Mouse (Mus musculus) liver, embryonic 11.5 days (tissue): ENCODE data around the gene Brd2. TPM values are rescaled to one million over a fixed set of nuclear protein-coding genes. Genes with fewer than 3 reads are reported as not detected.

Experiments
- ATAC-seq: fragments of 200-750 bp; cut with Nextera tagmentation; replicated peaks from 2 replicates; pipeline ENCODE4 v1.8.0; 2017; ENCODE audit warnings: moderate number of reproducible peaks, mild to moderate bottlenecking, moderate TSS enrichment, moderate library complexity; ENCODE audit not compliant: low FRiP score
- DNase-seq: peaks from one replicate; pipeline ENCODE4 v3.0.0-alpha.2; 2017; ENCODE audit warnings: low spot score
- H3K27ac ChIP-seq: fragments of 300-500 bp; sonication (generic); 2 replicates; pipeline ENCODE4 v1.5.1; 2014; ENCODE audit warnings: mild to moderate bottlenecking, low read depth, low read length, control low read depth
- H3K27me3 ChIP-seq: fragments of 300-500 bp; sonication (generic); replicated peaks from 2 replicates; pipeline ENCODE4 v1.6.1; 2014; ENCODE audit warnings: low read length, mixed read lengths; ENCODE audit not compliant: control insufficient read depth, insufficient read depth
- H3K36me3 ChIP-seq: fragments of 300-500 bp; sonication (generic); 2 replicates; pipeline ENCODE4 v1.6.1; 2014; ENCODE audit warnings: mild to moderate bottlenecking, low read length, moderate library complexity, mixed read lengths; ENCODE audit not compliant: control insufficient read depth, insufficient read depth
- H3K4me1 ChIP-seq: fragments of 300-500 bp; sonication (generic); replicated peaks from 2 replicates; pipeline ENCODE4 v1.6.1; 2014; ENCODE audit warnings: low read length, mixed read lengths; ENCODE audit not compliant: control insufficient read depth, insufficient read depth
- H3K4me2 ChIP-seq: fragments of 300-500 bp; sonication (generic); 2 replicates; pipeline ENCODE4 v1.6.1; 2014; ENCODE audit warnings: mild to moderate bottlenecking, control low read depth, moderate library complexity
- H3K4me3 ChIP-seq: fragments of 300-500 bp; sonication (generic); 2 replicates; pipeline ENCODE4 v1.5.1; 2014; ENCODE audit warnings: low read depth, low read length, control low read depth
- H3K9ac ChIP-seq: fragments of 300-500 bp; sonication (generic); 2 replicates; pipeline ENCODE4 v1.6.1; 2014; ENCODE audit warnings: low read depth, low read length, control low read depth
- H3K9me3 ChIP-seq: fragments of 300-500 bp; sonication (generic); 2 replicates; pipeline ENCODE4 v1.6.1; 2016; ENCODE audit warnings: low read length, inconsistent platforms, mixed read lengths; ENCODE audit not compliant: control insufficient read depth
- WGBS: fragments of 180-500 bp; shearing (Covaris S2); extraction: QIAGEN DNeasy Blood & Tissue Kit; methylation state at CpG from one replicate; pipeline ENCODE4 v1.1.7; 2014; 5-methylcytosine and 5-hydroxymethylcytosine counted together
- polyA plus RNA-seq: library from polyadenylated mRNA; unstranded; fragments of >200 nt; fragmentation: Nextera tagmentation; extraction: Ambion mirVana; gene quantifications from 2 replicates; pipeline ENCODE4 v1.2.1, GENCODE M21; 2014

Gene Brd2
- polyA plus RNA-seq = 86.1 and 90.8 TPM in 2 replicates

DNA sequence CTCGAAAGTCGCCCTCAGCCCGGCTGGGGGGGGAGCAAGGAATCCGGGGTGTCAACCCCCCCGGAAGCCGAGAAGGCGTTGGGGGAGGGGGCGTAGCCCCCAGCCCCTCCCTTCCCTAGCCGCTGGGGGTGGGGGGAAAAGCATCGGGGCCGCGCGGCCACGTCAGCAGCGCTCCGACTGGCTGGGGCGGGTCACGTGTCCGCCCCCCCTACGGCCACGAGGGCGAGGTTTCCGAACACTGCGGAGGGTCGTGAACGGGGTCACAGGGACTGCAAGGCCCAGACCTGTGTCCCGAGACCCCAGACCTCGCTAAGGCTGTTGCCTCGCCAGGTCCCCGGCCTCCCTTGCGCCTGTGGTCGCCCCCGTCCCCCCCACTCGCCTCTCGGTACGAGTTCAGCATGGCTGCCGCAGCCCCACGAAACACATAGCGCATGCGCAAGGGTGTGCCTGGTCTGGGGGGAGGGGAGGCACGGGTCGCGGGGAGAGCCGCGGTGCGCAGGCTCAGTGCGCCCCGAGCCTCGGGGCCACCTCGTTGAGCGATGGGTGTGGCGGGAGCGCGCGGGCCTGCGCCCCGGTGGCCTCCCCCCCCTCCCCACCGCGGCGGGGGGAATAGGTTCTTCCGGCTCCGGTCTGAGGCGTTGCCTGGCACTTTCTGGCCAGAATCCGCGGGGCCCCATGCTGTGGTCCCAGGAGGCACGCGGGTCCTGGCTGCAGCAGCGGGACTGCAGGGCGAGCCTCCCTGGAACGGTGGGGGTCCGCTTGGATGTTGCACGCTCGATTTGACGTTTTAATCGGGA, at the start of gene Brd2:
TSS of gene Brd2 (minus strand) at position 447 of the 797 bp plus-strand sequence.
- Histone ChIP-seq H3K9me3 (no peaks in the 10 kb centered on the region), H3K27me3 (no peaks in the 10 kb centered on the region), H3K4me1 (peaks cover 24% of the 10 kb centered on the region), H3K9ac (peak within 1 kb of the TSS; percentile 96), H3K36me3 (peaks cover 16% of the 10 kb centered on the region), H3K27ac (peak within 1 kb of the TSS; percentile 100), H3K4me3 (peak within 1 kb of the TSS; percentile 100), H3K4me2 (peak within 1 kb of the TSS; percentile 97)
- under 1% methylated on average over 71 of the region's 75 CpGs for WGBS
- DNase-seq (peak; percentile 99), ATAC-seq (peak; percentile 70)

DNA sequence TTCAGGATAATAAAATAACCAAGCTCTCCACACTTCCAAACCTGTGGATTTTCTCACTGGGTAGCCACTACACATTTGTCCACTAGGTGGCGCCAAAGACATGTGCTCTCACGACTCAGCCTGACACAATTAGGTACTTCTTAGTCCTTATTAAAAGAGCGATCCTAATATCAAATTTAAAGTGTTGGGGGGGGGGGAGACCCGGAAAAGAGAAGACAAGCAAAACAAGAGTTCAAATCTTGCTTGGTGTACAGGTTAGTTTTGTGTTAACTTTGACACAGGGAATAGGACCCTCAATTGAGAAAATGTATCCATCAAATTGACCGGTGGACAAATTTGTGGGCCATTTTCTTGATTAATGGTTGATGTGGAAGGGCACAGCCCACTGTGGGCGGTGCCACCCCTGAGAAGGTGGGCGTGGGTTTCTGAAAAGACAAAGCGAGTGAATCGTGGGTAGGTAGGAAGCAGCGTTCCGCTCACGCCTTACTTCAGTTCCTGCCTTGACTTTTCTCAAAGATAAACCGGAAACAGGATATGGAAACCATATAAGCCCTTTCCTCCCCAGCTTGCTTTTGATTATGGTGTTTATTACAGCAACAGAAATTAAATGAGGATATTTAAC, 48.6 kb upstream of the Brd2 start:
- ATAC-seq (no peak), DNase-seq (peak; percentile 60)
- Histone ChIP-seq H3K27ac (no peak overlapping the region), H3K27me3 (no peaks in the 10 kb centered on the region; the same call in 1 of the 2 replicates), H3K9ac (no peak overlapping the region), H3K4me1 (no peaks in the 10 kb centered on the region), H3K9me3 (peaks cover 4% of the 10 kb centered on the region; the same call in 1 of the 2 replicates), H3K4me3 (no peak overlapping the region), H3K4me2 (peak overlapping the region; percentile 0; the same call in 1 of the 2 replicates), H3K36me3 (no peaks in the 10 kb centered on the region)
- WGBS = 26% methylated on average over 13 of the region's 13 CpGs

DNA sequence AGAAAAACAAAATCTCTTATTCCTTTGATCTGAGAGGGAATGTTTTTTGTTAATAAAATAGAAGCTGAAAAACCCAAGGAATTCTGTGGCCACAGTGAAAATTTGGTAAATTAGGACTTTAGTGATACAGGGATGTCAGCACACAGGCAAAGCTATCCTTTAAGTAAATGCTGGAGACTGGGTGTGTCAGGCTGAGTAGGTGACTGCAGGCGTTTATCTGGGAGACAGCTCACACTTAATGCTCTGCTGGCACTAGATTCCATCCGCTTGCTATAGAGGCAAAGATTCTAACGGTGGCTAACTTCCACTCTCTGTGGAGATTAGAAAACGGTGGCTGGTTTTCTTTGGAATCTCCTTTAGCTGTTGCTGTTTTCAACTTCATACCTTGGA, 48.0 kb upstream of the Brd2 start:
- no peaks in the 10 kb centered on the region for H3K4me1 ChIP-seq
- H3K9me3 ChIP-seq = peaks cover 4% of the 10 kb centered on the region; the same call in 1 of the 2 replicates
- no peak overlapping the region for H3K4me3 ChIP-seq
- no peak overlapping the region for H3K4me2 ChIP-seq
- WGBS = 19% methylated on average over 4 of the region's 4 CpGs
- no peak overlapping the region for H3K27ac ChIP-seq
- ATAC-seq (no peak), DNase-seq (no peak)
- no peaks in the 10 kb centered on the region for H3K36me3 ChIP-seq
- no peak overlapping the region for H3K9ac ChIP-seq
- H3K27me3 ChIP-seq = no peaks in the 10 kb centered on the region; the same call in 1 of the 2 replicates

DNA sequence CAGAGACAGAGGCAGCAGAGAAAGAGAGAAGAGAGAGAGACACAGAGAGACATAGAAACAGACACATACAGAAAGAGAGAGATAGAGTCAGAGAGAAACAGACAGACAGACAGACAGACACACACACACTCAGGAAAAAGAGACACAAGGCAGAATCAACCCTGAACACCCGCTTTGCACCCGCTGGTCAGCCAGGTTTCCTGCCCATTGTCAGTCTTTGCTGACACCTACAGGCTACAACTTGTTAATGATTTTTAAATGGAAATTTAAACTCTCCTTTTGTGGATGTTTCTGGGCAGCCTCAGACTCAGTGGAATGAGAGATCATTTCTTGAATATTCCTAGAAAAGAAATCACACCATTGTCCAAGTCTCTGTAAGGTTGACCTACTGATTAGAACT, 46.8 kb upstream of the Brd2 start:
- no peak overlapping the region for H3K27ac ChIP-seq
- peaks cover 4% of the 10 kb centered on the region; the same call in 1 of the 2 replicates for H3K9me3 ChIP-seq
- no peak overlapping the region for H3K4me2 ChIP-seq
- H3K4me1 ChIP-seq = no peaks in the 10 kb centered on the region
- H3K4me3 ChIP-seq = no peak overlapping the region
- no peaks in the 10 kb centered on the region for H3K36me3 ChIP-seq
- H3K9ac ChIP-seq = no peak overlapping the region
- no peaks in the 10 kb centered on the region; the same call in 1 of the 2 replicates for H3K27me3 ChIP-seq
- DNase-seq (no peak), ATAC-seq (no peak)
- 3% methylated on average over 2 of the region's 2 CpGs for WGBS

DNA sequence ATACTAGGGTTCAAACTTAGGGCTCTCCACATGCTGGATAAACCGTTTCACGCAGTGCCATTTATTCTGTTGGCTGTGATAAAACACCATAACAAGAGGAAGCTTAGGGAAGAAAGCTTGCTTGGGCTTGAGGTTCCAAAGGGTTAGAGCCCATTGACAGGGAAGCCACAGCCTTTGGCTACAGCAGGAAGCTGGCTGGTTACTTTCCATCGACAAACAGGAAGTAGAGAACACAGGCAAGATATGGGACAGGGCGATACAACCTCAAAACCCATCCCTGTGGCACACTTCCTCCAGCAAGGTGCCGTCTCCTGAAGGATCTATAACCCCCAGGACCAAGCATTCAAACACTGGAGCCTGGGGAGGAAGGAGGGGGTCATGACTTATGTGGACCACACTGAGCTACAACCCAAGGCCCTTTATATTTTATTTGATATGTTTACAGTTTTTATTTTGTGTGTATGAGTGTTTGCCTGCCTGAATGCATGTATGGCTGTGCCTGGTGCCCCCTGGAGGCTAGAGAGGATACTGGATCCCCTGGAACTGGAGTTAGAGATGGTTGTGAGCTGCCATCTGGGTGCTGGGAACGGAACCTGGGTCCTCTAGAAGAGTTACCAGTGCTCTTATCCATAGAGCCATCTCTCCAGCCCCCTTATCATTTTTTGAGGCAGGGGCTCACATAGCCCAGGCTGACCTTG, 42.7 kb upstream of the Brd2 start:
- no peaks in the 10 kb centered on the region for H3K27me3 ChIP-seq
- no peak for DNase-seq
- H3K4me3 ChIP-seq = no peak overlapping the region
- ATAC-seq = no peak
- 49% methylated on average over 6 of the region's 6 CpGs for WGBS
- H3K9me3 ChIP-seq = no peaks in the 10 kb centered on the region
- no peaks in the 10 kb centered on the region for H3K4me1 ChIP-seq
- H3K4me2 ChIP-seq = no peak overlapping the region
- H3K9ac ChIP-seq = no peak overlapping the region
- no peak overlapping the region for H3K27ac ChIP-seq
- no peaks in the 10 kb centered on the region for H3K36me3 ChIP-seq

DNA sequence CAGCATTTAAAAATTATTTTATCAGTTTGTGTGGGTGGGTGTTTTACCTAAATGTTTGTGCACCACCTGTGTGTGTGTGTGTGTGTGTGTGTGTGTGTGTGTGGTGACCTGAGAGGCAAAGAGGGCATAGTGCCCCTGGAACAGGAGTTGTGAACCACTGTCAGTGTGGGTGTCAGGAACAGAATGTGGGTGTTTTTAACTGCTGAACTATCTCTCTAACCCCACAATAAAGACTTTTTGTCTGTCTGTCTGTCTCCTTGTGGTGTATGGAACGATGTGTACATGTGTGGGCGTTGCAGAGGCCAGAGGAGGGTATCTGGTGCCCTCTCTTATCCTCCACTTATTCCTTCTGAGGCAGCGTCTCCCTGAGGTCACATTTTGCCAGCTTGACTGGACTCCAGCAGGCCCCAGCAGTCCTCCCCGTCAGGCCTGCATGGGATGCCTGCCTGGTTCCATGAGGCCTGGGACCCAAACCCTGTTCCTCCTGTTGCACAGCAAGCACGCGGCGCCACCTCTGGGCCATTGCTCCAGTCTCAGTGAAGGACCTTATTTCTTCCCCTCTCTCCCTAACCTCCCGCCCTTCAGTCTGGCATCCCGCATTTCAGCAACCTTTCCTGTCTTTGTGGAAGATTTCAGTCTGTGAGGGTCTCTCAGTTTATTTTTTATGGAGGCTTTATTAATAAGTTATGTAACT, 41.9 kb upstream of the Brd2 start:
- Histone ChIP-seq H3K4me1 (no peaks in the 10 kb centered on the region), H3K4me3 (no peak overlapping the region), H3K9me3 (no peaks in the 10 kb centered on the region), H3K4me2 (no peak overlapping the region), H3K27ac (no peak overlapping the region; the same call in 1 of the 2 replicates), H3K9ac (no peak overlapping the region), H3K36me3 (no peaks in the 10 kb centered on the region), H3K27me3 (no peaks in the 10 kb centered on the region)
- DNase-seq = no peak
- ATAC-seq = no peak
- 46% methylated on average over 9 of the region's 9 CpGs for WGBS

DNA sequence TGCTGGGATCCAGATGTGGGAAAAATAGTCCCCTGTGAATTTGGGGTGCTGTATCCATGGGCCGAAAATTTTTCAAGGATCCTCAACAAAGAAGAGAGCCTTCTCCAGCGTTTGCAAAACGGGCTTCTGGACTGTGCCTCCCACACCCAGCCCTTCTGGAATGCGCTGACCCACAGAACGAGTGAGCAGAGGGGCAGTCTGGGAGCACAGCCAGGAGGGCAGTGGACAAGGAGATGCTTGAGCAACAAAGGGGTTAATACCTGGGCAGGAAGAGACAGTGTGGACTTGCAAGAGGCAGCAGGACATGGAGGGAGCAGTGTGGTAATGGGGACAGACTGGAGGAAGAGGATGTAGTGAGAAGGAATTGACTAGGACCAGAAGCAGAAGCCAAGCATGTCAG, 33.1 kb upstream of the Brd2 start:
- Histone ChIP-seq H3K27me3 (no peaks in the 10 kb centered on the region), H3K27ac (no peak overlapping the region), H3K4me1 (no peaks in the 10 kb centered on the region), H3K4me3 (no peak overlapping the region), H3K9ac (no peak overlapping the region), H3K36me3 (no peaks in the 10 kb centered on the region), H3K9me3 (no peaks in the 10 kb centered on the region), H3K4me2 (no peak overlapping the region)
- ATAC-seq = no peak
- DNase-seq = no peak
- WGBS = 64% methylated on average over 5 of the region's 5 CpGs

DNA sequence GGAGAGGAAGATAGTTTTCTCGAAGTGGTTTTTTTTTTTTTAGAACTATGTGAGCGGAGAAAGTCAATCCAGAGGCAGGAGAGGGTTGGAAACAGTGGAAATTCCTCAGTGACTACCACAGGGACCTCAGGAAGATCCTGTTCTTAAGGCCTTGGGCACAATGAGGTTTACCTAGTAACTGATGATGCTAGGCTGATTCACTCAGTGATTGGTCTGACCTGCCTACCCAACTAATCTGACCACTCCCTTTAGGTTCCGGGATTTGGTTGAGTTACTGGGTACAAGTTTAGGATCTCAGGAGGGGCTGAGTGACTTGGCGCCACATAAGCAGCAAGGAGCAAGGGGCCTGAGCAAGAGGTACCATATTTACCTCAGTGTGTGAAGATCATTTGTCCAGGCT, 30.5 kb upstream of the Brd2 start, which contains the start of gene H2-DMb1:
TSS of gene H2-DMb1 (plus strand) at position 150 of the 400 bp plus-strand sequence.
- no peak within 1 kb of the TSS for H3K27ac ChIP-seq
- WGBS = 64% methylated on average over 4 of the region's 4 CpGs
- no peaks in the 10 kb centered on the region for H3K36me3 ChIP-seq
- ATAC-seq (no peak), DNase-seq (no peak)
- H3K27me3 ChIP-seq = 0 out of 2 replicates have a peak, but pooled peaks cover under 1% of the 10 kb centered on the region
- H3K4me2 ChIP-seq = no peak within 1 kb of the TSS
- H3K4me3 ChIP-seq = no peak within 1 kb of the TSS
- no peaks in the 10 kb centered on the region for H3K9me3 ChIP-seq
- no peak within 1 kb of the TSS for H3K9ac ChIP-seq
- H3K4me1 ChIP-seq = no peaks in the 10 kb centered on the region
